Mouse (Mus musculus) ES-CJ7 (cell line): ENCODE data around the gene 4930467E23Rik.
A peak's percentile ranks its signal among the peaks of the same experiment; 100 is the strongest.
"Not testable (repeated sequence)": the region's sequence is repeated elsewhere in the genome, so short reads cannot be mapped to it uniquely, and the experiment has no call there.

Source experiments
- DNase-seq: peaks from one replicate; pipeline ENCODE4 v3.0.0; 2011; ENCODE audit warnings: low read depth, low spot score

Gene 4930467E23Rik

DNA sequence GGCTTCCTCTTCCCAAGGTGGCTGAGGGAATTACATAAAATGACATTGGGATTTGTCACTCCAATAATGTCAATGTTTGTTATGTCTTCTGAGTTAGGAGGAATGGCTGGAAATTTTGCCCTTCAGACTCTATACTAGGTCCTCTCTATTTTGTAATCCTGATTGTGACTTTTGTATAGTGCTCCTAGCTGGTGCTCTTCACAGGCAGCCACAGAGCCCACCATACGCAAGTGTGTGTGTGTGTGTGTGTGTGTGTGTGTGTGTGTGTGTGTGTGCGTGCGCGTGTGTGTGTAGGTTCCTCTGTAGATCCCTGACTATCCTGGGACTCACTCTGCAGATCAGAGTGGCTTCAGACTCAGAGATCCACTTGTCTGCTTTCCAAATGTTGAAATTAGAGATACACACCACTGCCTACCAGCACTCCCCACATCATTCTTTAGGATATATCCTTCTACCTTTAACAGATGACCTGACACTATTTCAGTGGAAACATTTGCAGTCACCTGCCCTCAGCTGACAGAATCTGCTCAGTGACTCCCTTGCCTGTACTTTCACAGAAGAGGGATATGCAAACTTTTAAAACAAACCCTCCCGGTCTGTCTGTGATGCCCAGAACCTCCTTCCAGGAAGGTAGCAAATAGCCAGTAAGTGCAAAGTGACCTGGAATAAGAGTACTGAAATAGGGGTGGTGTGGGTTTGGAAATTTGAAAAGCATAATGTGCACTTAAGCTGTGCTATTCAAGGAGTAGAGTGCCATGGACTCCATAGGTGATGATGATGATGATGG is 52.1 kb downstream of the 4930467E23Rik start:
- not testable (repeated sequence) for DNase-seq

DNA sequence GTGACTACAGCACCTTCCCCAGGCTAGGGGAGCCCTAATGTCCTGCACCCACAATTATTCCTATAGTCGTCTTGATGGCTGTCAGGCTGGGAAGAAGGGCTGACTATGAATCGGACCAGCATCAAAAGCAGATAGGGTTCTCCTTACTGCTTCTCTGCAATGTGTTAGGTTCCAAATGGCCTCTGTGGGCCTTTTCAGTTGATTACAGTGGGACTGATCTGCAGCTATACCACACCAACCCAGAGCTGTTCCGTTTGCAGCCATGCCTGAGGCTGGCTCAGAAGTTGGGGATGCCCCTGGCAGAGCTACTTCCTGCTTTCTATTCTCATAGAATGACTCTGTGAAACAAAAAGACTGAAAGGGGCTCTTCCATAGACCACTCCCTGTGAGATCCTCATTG is 53.4 kb downstream of the 4930467E23Rik start:
- not testable (repeated sequence) for DNase-seq

DNA sequence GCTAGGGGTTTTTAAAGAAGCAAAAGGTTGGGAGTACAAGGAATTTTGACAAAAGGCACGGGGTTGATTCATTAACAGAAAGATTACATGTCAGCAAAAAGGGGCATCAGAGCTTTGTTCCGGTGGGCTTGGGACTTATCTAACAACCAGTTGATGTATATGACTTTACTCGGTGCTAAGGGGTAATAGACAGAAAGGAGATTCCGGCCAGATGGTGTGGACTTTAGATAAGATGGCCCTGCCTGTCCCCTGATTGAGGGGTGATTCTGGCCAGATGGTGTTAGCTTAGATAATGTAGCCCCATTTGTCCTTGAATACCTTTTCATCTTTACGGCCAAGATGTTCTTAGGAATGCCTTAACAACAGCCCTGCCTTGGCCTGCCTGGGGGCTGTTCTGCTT is 54.5 kb downstream of the 4930467E23Rik start:
- not testable (repeated sequence) for DNase-seq

DNA sequence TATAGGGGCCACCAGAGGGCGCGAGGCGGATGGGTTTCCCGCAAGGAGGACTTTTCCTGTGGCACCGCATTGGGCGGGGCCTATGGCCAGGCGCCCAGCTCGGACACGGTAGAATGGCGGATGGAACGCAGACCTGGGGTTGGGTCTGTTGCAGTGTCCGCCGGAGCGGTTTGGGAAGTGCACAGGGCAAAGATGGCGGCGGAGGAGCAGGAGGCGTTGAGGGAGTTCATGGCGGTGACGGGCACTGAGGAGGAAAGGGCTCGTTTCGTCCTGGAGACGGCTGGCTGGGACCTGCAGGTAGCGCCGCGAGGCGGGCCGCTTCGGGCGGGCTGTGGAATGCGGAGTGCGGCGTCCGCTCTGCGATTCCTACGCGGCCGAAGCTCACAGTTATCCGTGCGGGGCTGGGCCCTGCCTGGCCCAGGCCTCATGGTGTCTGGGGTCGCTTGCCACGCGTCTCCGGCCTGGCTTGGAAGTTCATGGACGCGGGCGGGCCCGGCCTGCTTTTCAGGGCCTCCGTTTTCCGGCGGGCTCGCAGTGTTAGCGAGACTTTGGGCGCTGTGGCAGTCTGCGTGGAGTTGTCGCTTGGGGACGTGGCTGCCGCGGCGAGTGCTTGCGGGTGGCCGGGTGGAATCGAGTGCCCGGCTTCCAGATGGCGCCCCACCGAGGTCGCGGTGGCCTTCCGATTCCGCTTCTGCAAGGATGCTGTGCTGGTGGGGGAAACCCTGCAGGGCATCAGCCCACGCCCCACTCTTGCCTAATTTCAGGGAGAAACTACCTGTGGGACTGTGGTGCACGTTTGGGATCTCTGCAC is 55.4 kb downstream of the 4930467E23Rik start:
- DNase-seq, result peak; percentile 100

GRCm38 (mm10) chr8:19792696-19793095 is 63.3 kb downstream of the 4930467E23Rik start:
- DNase-seq, result not testable (repeated sequence)
